Mouse (Mus musculus) midbrain, embryonic 14.5 days (tissue): ENCODE data around the gene Dand5. TPM values are rescaled to one million over a fixed set of nuclear protein-coding genes. Genes with fewer than 3 reads are reported as not detected.
A peak's percentile ranks its signal among the peaks of the same experiment; 100 is the strongest.

ENCODE experiments used
- ATAC-seq: fragments of 200-750 bp; cut with Nextera tagmentation; 2 replicates; pipeline ENCODE4 v1.8.0; 2017; ENCODE audit warnings: moderate number of reproducible peaks, moderate library complexity; ENCODE audit not compliant: low FRiP score, low TSS enrichment
- DNase-seq: peaks from one replicate; pipeline ENCODE4 v3.0.0-alpha.2; 2015
- H3K27ac ChIP-seq: fragments of 300-500 bp; sonication (generic); replicated peaks from 2 replicates; pipeline ENCODE4 v1.5.1; 2014; ENCODE audit warnings: mild to moderate bottlenecking, low read depth, low read length, moderate library complexity
- H3K27me3 ChIP-seq: fragments of 300-500 bp; sonication (generic); 2 replicates; pipeline ENCODE4 v1.6.1; 2014; ENCODE audit warnings: low read length, control low read depth, mixed read lengths; ENCODE audit not compliant: control insufficient read depth, insufficient read depth
- H3K36me3 ChIP-seq: fragments of 300-500 bp; sonication (generic); 2 replicates; pipeline ENCODE4 v1.6.1; 2014; ENCODE audit warnings: low read length, control low read depth; ENCODE audit not compliant: control insufficient read depth, insufficient read depth
- H3K4me1 ChIP-seq: fragments of 300-500 bp; sonication (generic); 2 replicates; pipeline ENCODE4 v1.6.1; 2014; ENCODE audit warnings: mild to moderate bottlenecking, antibody characterized with exemption, low read length, control low read depth; ENCODE audit not compliant: control insufficient read depth, insufficient read depth
- H3K4me2 ChIP-seq: fragments of 300-500 bp; sonication (generic); 2 replicates; pipeline ENCODE4 v1.6.1; 2014; ENCODE audit warnings: mild to moderate bottlenecking, low read length, moderate library complexity
- H3K4me3 ChIP-seq: fragments of 300-500 bp; sonication (generic); replicated peaks from 2 replicates; pipeline ENCODE4 v1.5.1; 2014; ENCODE audit warnings: low read depth, low read length
- H3K9ac ChIP-seq: fragments of 300-500 bp; sonication (generic); replicated peaks from 2 replicates; pipeline ENCODE4 v1.6.1; 2014; ENCODE audit warnings: mild to moderate bottlenecking, low read length, moderate library complexity
- H3K9me3 ChIP-seq: fragments of 300-500 bp; sonication (generic); 2 replicates; pipeline ENCODE4 v1.6.1; 2016; ENCODE audit warnings: low read length, control low read depth, mixed read lengths; ENCODE audit not compliant: control insufficient read depth
- WGBS: fragments of 180-500 bp; shearing (Covaris S2); extraction: QIAGEN DNeasy Blood & Tissue Kit; methylation state at CpG from one replicate; pipeline ENCODE4 v1.1.7; 2014; 5-methylcytosine and 5-hydroxymethylcytosine counted together
- polyA plus RNA-seq: library from polyadenylated mRNA; unstranded; fragments of >200 nt; fragmentation: Nextera tagmentation; extraction: Ambion mirVana; gene quantifications from 2 replicates; pipeline ENCODE4 v1.2.1, GENCODE M21; 2014

The Dand5 gene
- polyA plus RNA-seq, 1 experiment from 2014 or later = 9.9 TPM

DNA sequence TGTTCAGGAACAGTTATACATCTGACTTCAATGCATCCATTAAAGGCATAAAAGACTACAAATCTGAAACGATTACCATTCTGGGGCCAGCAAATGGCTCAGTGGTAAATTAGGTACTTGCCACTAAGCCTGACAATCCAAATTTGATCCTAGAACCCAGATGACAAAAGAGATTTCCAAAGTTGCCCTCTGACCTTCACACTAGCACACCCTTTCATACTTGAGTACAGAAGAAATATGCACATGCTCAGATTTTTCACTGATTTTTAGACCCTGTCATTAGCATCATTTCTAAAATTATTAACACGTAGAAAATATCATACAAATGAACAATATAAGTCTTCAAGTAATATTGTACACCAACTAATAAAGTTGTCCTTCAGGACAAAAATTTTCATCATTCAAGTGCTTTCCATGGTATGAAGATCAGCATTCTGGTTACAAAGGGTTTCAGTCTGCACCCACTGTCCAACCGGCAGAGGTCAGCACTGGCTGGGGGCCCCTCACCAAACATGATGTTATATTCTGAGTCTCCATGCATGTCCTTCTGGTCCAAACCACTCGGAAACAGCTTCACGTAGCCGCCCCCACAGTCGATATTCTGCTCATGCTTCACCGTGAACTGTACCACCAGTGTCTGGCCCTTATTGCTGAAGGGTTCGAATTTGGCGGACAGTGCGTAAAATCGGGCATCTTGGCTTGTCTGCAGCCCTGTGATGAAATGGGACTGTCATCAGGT, 22.9 kb upstream of the Dand5 start:
- ATAC-seq = no peak
- Histone ChIP-seq H3K4me2 (peak overlapping the region; percentile 89), H3K4me1 (peaks cover 22% of the 10 kb centered on the region), H3K27me3 (no peaks in the 10 kb centered on the region), H3K27ac (peak overlapping the region; percentile 66), H3K36me3 (peaks cover 42% of the 10 kb centered on the region), H3K4me3 (peak overlapping the region; percentile 97), H3K9me3 (no peaks in the 10 kb centered on the region), H3K9ac (peak overlapping the region; percentile 95)
- peak; percentile 64 for DNase-seq
- 16% methylated on average over 12 of the region's 12 CpGs for WGBS

DNA sequence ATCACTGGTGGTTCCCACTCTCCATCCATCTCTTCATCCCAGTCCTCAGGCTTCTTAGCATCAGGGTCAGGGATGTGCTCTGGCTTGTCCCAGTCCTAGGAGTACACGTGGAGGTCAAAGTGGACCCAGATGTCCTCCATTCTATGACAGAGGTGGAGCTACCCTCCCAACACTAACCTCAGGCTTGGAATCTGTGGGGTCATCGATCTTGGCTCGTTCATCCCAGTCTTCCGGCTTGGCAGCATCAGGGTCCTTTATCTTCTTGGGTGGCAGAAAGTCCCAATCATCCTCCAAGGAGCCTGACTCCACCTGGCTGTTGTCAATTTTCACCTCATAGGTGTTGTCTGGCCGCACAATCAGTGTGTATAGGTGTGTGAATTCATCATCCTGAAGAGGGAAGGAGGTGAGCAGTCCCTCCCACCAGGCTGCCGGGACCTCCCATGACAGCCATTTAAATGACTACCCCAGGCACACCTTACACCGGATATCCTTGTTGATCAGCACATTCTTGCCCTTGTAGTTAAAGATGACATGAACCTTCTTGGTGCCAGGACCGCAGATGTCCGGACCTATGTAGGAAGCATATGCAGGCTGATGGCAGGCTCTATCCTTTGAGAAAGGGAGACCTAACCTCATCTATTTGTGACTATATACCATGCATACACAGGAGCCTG, 21.9 kb upstream of the Dand5 start:
- Histone ChIP-seq H3K27me3 (no peaks in the 10 kb centered on the region), H3K36me3 (peaks cover 42% of the 10 kb centered on the region), H3K4me1 (peaks cover 25% of the 10 kb centered on the region), H3K9me3 (no peaks in the 10 kb centered on the region), H3K9ac (peak overlapping the region; percentile 95; the same call in 1 of the 2 replicates), H3K27ac (no peak overlapping the region), H3K4me2 (peak overlapping the region; percentile 89), H3K4me3 (peak overlapping the region; percentile 97)
- DNase-seq (no peak), ATAC-seq (no peak)
- WGBS = 93% methylated on average over 9 of the region's 9 CpGs

- DNase-seq = no peak
- WGBS = 82% methylated on average over 1 of the region's 1 CpGs
- Histone ChIP-seq H3K27ac (no peak overlapping the region), H3K4me3 (no peak overlapping the region), H3K9me3 (no peaks in the 10 kb centered on the region), H3K9ac (no peak overlapping the region), H3K36me3 (peaks cover 61% of the 10 kb centered on the region), H3K4me1 (peaks cover 21% of the 10 kb centered on the region), H3K4me2 (no peak overlapping the region), H3K27me3 (no peaks in the 10 kb centered on the region)
- ATAC-seq = no peak
Measured at GRCm38 (mm10) chr8:84841514-84841913, 18.9 kb upstream of the Dand5 start.

DNA sequence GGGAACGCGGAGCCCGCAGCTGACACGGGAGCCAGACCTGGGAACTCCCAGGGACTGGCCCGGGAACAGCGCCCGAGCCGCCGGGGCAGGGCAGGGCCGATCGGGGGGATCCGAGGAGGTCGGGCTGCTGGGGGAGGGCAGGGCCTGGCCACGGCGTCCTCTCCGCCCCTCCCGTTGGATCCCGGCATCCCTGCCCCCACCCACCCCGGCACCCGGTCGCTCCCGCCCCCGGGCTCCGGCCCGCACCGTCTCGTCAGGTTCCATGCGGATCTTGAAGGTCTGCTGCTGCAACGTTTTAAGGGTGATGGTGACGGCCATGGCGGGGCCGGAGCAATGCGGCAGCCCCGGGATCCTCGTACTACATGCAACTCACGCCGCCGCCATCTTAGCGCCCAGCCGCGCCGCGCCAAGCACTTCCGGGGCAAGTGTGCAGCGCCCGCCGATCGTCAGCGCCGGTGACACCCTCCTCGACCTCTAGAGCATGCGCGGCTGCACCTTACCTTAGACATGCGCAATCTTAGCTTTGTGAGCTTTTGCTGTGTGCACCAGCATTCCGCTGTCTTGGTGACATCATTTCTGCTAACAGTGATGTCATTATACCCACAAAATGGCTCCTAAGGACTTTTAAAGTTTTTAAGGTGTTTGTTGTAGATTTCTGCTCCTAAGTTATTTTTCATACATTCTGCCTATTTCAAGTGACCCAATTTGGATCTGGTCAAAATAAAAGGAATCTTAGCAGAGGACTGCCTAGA, 17.8 kb upstream of the Dand5 start, which contains the start of gene Rad23a:
TSS of gene Rad23a (minus strand) at position 418 of the 752 bp plus-strand sequence.
- peak within 1 kb of the TSS; percentile 87 for H3K4me3 ChIP-seq
- under 1% methylated on average over 55 of the region's 55 CpGs for WGBS
- DNase-seq (peak; percentile 98), ATAC-seq (peak; percentile 94)
- H3K36me3 ChIP-seq = peaks cover 72% of the 10 kb centered on the region
- H3K4me1 ChIP-seq = peaks cover 20% of the 10 kb centered on the region
- no peaks in the 10 kb centered on the region for H3K27me3 ChIP-seq
- H3K9ac ChIP-seq = peak within 1 kb of the TSS; percentile 86
- peak within 1 kb of the TSS; percentile 86 for H3K27ac ChIP-seq
- H3K9me3 ChIP-seq = no peaks in the 10 kb centered on the region
- peak within 1 kb of the TSS; percentile 73 for H3K4me2 ChIP-seq

GRCm38 (mm10) chr8:84839875-84840247, 17.2 kb upstream of the Dand5 start:
- Histone ChIP-seq H3K9ac (peak overlapping the region; percentile 86), H3K4me1 (peaks cover 14% of the 10 kb centered on the region), H3K4me3 (peak overlapping the region; percentile 87), H3K36me3 (peaks cover 72% of the 10 kb centered on the region), H3K27ac (peak overlapping the region; percentile 86), H3K9me3 (no peaks in the 10 kb centered on the region), H3K27me3 (no peaks in the 10 kb centered on the region), H3K4me2 (peak overlapping the region; percentile 73)
- ATAC-seq (no peak), DNase-seq (no peak)
- WGBS = 3% methylated on average over 7 of the region's 7 CpGs

DNA sequence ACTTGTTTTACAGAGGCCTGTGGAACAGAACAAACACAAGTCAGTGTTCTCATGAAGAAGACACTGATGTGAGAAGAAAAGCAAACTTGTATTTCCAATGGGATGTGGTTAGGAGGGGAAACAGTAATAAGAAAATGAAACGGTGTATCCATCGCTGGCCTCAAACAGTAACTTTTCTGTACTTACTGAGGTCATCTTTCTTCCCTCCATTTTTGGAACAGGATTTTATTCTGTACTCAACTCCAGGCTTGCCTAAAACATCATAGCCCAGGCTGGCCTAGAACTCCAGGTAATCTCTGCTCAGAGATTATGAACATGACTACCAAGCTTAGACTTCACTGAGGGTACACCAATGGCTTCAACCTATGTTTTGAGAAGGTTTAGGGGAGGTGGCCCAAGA, 16.8 kb upstream of the Dand5 start:
- Histone ChIP-seq H3K9ac (peak overlapping the region; percentile 86; the same call in 1 of the 2 replicates), H3K27me3 (no peaks in the 10 kb centered on the region), H3K27ac (no peak overlapping the region), H3K36me3 (peaks cover 72% of the 10 kb centered on the region), H3K9me3 (no peaks in the 10 kb centered on the region), H3K4me3 (peak overlapping the region; percentile 87), H3K4me1 (peaks cover 9% of the 10 kb centered on the region), H3K4me2 (peak overlapping the region; percentile 73)
- whole genome bisulfite sequencing = 92% methylated on average over 2 of the region's 2 CpGs
- ATAC-seq = no peak
- no peak for DNase-seq

DNA sequence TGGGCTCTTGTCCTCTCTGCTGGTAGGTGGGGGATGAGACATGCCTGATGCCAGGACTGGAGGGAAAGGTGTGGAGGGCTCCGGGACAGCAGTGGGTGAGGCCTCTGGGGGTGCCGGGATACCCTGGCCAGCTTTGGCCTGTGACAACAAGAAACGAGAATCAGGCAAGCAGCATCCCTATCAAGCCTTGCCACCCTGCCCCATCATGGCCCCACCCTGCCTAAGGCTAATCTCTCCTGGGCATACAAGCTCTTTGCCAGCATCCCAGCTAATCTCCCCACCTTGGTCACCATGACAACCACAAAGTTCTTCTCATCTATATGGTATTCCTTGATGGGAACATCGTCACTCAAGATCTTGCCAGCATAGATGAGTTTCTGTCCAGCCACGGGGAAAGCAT, 15.9 kb upstream of the Dand5 start:
- Histone ChIP-seq H3K27me3 (no peaks in the 10 kb centered on the region), H3K9ac (no peak overlapping the region), H3K4me2 (no peak overlapping the region), H3K27ac (no peak overlapping the region), H3K9me3 (no peaks in the 10 kb centered on the region), H3K4me3 (no peak overlapping the region), H3K36me3 (peaks cover 72% of the 10 kb centered on the region), H3K4me1 (peaks cover 6% of the 10 kb centered on the region; the same call in 1 of the 2 replicates)
- 90% methylated on average over 5 of the region's 5 CpGs for WGBS
- DNase-seq = no peak
- no peak for ATAC-seq

DNA sequence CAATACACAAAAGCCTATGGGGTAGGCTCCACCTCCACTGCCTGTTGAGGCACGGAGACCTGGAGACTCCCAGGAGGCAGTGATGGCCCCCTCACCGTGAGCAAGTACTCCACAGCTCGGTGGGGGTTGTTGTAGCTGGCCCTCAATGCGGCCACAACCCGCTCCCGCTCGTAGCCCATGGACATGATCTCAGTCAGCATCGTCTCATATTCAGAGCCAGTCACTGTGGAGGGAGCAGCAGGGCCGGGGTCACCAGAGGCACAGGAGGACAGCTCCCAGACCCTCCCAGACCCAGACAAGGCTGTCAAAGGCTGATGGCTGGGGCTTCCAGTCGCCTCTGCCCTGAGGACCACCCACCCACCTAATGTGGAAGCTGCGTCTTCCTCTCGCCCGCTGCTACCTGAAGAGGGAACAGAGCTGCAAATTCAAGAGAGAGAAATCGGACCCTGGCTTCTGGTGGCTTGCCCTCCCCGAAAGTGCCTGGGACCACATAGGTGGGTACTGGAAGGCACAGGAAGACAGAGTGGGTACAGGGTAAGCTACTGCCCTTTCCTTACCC, 15.4 kb upstream of the Dand5 start:
- H3K4me1 ChIP-seq = peaks cover 11% of the 10 kb centered on the region; the same call in 1 of the 2 replicates

More for the DNA sequence above, 15.4 kb upstream of the Dand5 start:
- ATAC-seq (no peak), DNase-seq (no peak)
- no peaks in the 10 kb centered on the region for H3K27me3 ChIP-seq
- H3K9ac ChIP-seq = no peak overlapping the region
- no peak overlapping the region for H3K4me2 ChIP-seq
- 83% methylated on average over 15 of the region's 15 CpGs for WGBS
- H3K36me3 ChIP-seq = peaks cover 68% of the 10 kb centered on the region
- H3K4me3 ChIP-seq = no peak overlapping the region
- H3K9me3 ChIP-seq = no peaks in the 10 kb centered on the region
- no peak overlapping the region for H3K27ac ChIP-seq
